Mouse (Mus musculus): ENCODE results near the gene Ccnjl. TPM values are rescaled to one million over a fixed set of nuclear protein-coding genes. Genes with fewer than 3 reads are reported as not detected.

Ccnjl gene
- total and polyA plus RNA-seq, 2 experiments from 2014 or later = 10.8 to 11.7 TPM

DNA sequence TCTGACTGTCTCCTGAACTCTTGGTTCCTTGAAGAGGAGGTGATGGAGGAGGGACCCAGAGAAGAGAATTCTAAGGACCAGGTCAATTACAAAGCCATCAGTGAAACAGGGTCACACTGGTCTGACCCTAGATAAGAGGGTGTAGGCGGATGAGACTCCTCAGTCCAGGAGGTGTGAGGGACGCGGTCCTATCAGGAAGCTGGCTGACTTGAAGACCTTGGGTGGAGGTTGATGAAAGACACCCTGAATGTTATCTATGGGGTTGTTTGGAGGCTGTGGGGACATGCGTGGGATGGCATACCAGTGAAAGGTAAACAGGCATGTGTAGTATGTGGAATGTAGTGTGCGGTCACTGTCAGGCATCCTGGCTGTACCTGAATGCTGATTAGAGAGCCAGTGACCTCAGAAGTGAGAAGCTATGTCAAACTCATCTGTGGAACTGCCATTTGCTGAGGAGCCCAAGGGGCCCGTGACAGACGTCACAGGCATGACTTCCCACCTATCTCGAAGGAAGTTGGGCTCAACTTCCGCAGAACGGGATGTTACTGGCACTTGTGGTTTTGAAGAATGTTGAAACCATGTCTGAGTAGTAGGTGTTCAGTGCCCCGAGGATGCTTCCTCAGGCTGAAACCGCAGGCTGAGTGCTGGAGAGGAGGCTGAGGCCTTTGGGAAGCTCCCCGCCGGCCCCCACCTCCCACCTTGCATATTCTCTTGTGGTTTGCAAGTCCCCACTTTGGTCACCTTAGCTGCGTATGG lies 15.3 kb downstream of the Ccnjl start:
- H3K27me3 ChIP-seq (ENCODE audit: control insufficient read depth, insufficient read depth, low read length) = no peaks in the 10 kb centered on the region
- no peak overlapping the region for H3K4me2 ChIP-seq (ENCODE audit: low read depth, low read length)
- WGBS = 50% methylated on average over 15 of the region's 15 CpGs
- no peak overlapping the region for H3K4me3 ChIP-seq (ENCODE audit: low read depth, low read length)
- no peaks in the 10 kb centered on the region for H3K9me3 ChIP-seq (replicated peaks; ENCODE audit: control insufficient read depth, low read length)
- TF ChIP-seq CTCF (IDR thresholded peaks at IDR 0.05; ENCODE audit: low read depth) (no peak), EP300 (IDR thresholded peaks at IDR 0.05; ENCODE audit: low read depth) (no peak)
- H3K9ac ChIP-seq (replicated peaks; ENCODE audit: low read depth, low read length) = no peak overlapping the region
- ATAC-seq (ENCODE audit: insufficient read depth, low read depth) (no peak), DNase-seq (ENCODE audit: low spot score) (no peak)
- H3K4me1 ChIP-seq (ENCODE audit: control insufficient read depth, insufficient read depth) = peaks cover 51% of the 10 kb centered on the region
- no peak overlapping the region for H3K27ac ChIP-seq (ENCODE audit: low read depth)
- H3K36me3 ChIP-seq (replicated peaks; ENCODE audit: control insufficient read depth, insufficient read depth, low read length) = no peaks in the 10 kb centered on the region

DNA sequence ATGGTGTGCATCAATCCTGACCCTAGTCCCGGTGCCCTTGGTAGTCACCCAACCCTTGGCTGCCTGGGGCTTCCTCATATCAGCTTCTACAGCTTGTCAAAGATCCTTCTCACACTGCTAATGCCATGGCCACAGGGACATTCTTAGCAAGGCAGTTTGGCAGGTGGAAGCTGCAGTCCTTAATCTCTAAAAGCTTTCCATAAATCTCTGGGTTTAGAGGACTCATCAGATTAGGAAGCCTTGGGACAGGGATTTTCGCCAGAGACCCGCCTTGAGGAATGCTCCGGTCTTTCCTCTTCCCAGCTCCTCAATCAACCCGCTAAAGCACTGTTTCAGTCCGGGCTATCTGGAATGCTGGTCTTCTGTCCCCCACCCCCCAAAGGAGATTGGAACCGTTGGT lies 16.2 kb downstream of the Ccnjl start:
- ATAC-seq (ENCODE audit: insufficient read depth, low read depth) (no peak), DNase-seq (ENCODE audit: low spot score) (no peak)
- no peaks in the 10 kb centered on the region for H3K9me3 ChIP-seq (replicated peaks; ENCODE audit: control insufficient read depth, low read length)
- H3K4me1 ChIP-seq (ENCODE audit: control insufficient read depth, insufficient read depth) = peaks cover 58% of the 10 kb centered on the region
- peak overlapping the region; percentile 16; the same call in 1 of the 2 replicates for H3K27ac ChIP-seq (ENCODE audit: low read depth)
- H3K9ac ChIP-seq (replicated peaks; ENCODE audit: low read depth, low read length) = no peak overlapping the region
- no peak overlapping the region for H3K4me2 ChIP-seq (ENCODE audit: low read depth, low read length)
- H3K4me3 ChIP-seq (ENCODE audit: low read depth, low read length) = no peak overlapping the region
- TF ChIP-seq CTCF (IDR thresholded peaks at IDR 0.05; ENCODE audit: low read depth) (no peak), EP300 (IDR thresholded peaks at IDR 0.05; ENCODE audit: low read depth) (no peak)
- H3K27me3 ChIP-seq (ENCODE audit: control insufficient read depth, insufficient read depth, low read length) = no peaks in the 10 kb centered on the region
- WGBS = 44% methylated on average over 7 of the region's 7 CpGs
- no peaks in the 10 kb centered on the region for H3K36me3 ChIP-seq (replicated peaks; ENCODE audit: control insufficient read depth, insufficient read depth, low read length)

DNA sequence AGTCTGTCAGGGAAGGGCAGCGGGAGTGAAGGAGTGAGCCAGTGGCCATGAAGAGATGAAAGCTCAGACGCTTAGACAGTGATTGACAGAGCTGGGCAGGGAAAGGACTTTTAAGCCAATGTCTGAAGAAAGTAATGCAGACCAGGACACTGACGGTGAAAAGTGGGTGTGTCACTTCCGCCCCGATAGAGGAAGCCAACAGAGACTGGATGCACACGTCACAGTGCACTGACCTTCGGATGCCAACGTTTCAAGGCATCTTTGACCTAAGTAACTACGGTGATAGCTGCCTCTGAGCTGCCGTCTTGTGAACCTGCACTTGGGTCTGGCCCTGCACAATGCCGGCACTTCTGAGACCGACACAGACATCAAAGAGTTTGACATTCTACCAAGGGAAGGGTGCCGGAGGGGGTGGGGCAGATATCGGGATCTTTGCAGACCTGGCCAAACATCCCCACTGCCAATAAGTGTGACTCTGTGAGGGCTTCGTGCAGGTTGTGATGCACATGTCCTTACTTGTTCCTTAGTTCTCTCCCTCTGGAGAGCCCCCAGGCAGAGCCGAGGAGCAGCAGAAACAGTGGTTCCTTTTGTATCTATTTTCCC lies 17.4 kb downstream of the Ccnjl start:
- Histone ChIP-seq H3K4me1 (ENCODE audit: control insufficient read depth, insufficient read depth) (peaks cover 63% of the 10 kb centered on the region), H3K27ac (ENCODE audit: low read depth) (no peak overlapping the region), H3K36me3 (replicated peaks; ENCODE audit: control insufficient read depth, insufficient read depth, low read length) (no peaks in the 10 kb centered on the region), H3K27me3 (ENCODE audit: control insufficient read depth, insufficient read depth, low read length) (no peaks in the 10 kb centered on the region), H3K4me2 (ENCODE audit: low read depth, low read length) (no peak overlapping the region), H3K4me3 (ENCODE audit: low read depth, low read length) (no peak overlapping the region), H3K9me3 (replicated peaks; ENCODE audit: control insufficient read depth, low read length) (no peaks in the 10 kb centered on the region), H3K9ac (replicated peaks; ENCODE audit: low read depth, low read length) (no peak overlapping the region)
- DNase-seq (ENCODE audit: low spot score) (no peak), ATAC-seq (ENCODE audit: insufficient read depth, low read depth) (no peak)
- WGBS = 44% methylated on average over 16 of the region's 16 CpGs
- TF ChIP-seq CTCF (IDR thresholded peaks at IDR 0.05; ENCODE audit: low read depth) = no peak
- no peak for TF ChIP-seq EP300 (IDR thresholded peaks at IDR 0.05; ENCODE audit: low read depth)

DNA sequence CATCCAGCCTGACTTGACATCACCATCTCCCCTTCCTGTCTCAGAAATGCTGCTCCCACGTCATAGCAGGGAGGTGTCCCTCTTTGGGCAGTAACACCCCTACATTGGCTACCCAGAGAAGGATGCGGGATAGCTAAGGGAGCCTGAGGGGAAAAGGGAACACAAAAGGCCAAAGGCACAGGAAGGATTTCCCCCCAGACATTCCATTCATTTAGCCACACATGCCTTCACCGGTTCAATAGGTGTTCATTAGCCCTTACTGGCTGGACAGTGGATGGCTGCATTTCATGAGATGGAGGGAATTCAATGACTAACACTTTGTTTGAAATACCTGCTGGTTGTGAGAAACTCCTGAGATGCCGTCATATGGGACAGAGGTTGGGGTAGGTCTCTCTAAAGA lies 18.1 kb downstream of the Ccnjl start:
- ATAC-seq (ENCODE audit: insufficient read depth, low read depth) (no peak), DNase-seq (ENCODE audit: low spot score) (no peak)
- Histone ChIP-seq H3K4me1 (ENCODE audit: control insufficient read depth, insufficient read depth) (peaks cover 63% of the 10 kb centered on the region), H3K9me3 (replicated peaks; ENCODE audit: control insufficient read depth, low read length) (no peaks in the 10 kb centered on the region), H3K36me3 (replicated peaks; ENCODE audit: control insufficient read depth, insufficient read depth, low read length) (no peaks in the 10 kb centered on the region), H3K9ac (replicated peaks; ENCODE audit: low read depth, low read length) (no peak overlapping the region), H3K4me2 (ENCODE audit: low read depth, low read length) (no peak overlapping the region), H3K27me3 (ENCODE audit: control insufficient read depth, insufficient read depth, low read length) (no peaks in the 10 kb centered on the region), H3K27ac (ENCODE audit: low read depth) (peak overlapping the region; percentile 35; the same call in 1 of the 2 replicates), H3K4me3 (ENCODE audit: low read depth, low read length) (no peak overlapping the region)
- 72% methylated on average over 4 of the region's 4 CpGs for WGBS
- no peak for TF ChIP-seq CTCF (IDR thresholded peaks at IDR 0.05; ENCODE audit: low read depth)
- TF ChIP-seq EP300 (IDR thresholded peaks at IDR 0.05; ENCODE audit: low read depth) = no peak

DNA sequence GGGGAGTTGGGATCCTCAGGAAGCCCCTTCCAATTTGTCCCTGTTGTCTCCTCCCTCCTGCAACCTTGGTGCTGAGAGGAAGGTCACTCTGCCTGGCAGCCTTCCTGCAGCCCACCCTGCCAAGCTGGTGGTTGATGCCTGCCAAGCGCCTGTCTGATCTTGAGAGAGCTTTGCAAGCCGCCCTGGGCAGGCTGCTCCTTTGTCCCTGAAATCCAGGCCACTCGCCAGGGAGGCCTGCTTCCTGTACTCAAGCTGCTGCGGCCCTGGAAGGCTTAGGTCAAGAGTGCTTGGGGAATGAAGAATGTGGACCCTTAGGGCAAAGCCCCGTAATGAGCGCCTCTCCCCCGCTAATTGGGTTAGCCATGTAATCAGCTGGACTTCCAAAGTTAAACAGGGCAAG lies 19.6 kb downstream of the Ccnjl start:
- Histone ChIP-seq H3K9me3 (replicated peaks; ENCODE audit: control insufficient read depth, low read length) (no peaks in the 10 kb centered on the region), H3K4me1 (ENCODE audit: control insufficient read depth, insufficient read depth) (peaks cover 67% of the 10 kb centered on the region), H3K4me2 (ENCODE audit: low read depth, low read length) (peak overlapping the region; percentile 26; the same call in 1 of the 2 replicates), H3K27me3 (ENCODE audit: control insufficient read depth, insufficient read depth, low read length) (no peaks in the 10 kb centered on the region), H3K36me3 (replicated peaks; ENCODE audit: control insufficient read depth, insufficient read depth, low read length) (no peaks in the 10 kb centered on the region), H3K9ac (replicated peaks; ENCODE audit: low read depth, low read length) (no peak overlapping the region; the same call in 1 of the 2 replicates), H3K27ac (ENCODE audit: low read depth) (peak overlapping the region; percentile 97), H3K4me3 (ENCODE audit: low read depth, low read length) (no peak overlapping the region)
- TF ChIP-seq CTCF (IDR thresholded peaks at IDR 0.05; ENCODE audit: low read depth) (no peak), EP300 (IDR thresholded peaks at IDR 0.05; ENCODE audit: low read depth) (no peak; the same call in 1 of the 2 replicates)
- ATAC-seq (ENCODE audit: insufficient read depth, low read depth) = peak; percentile 85
- DNase-seq (ENCODE audit: low spot score) = peak; percentile 88
- 12% methylated on average over 7 of the region's 7 CpGs for WGBS

Data from heart, postnatal 0 days (tissue).